Mouse (Mus musculus) ES-E14 (cell line): ENCODE measurements around the gene Pacsin2. TPM values are rescaled to one million over a fixed set of nuclear protein-coding genes. Genes with fewer than 3 reads are reported as not detected.

ENCODE experiments used
- DNase-seq: peaks from one replicate; pipeline ENCODE4 v3.0.0-alpha.2; 2013; ENCODE audit warnings: low read depth, low spot score
- H3K27ac ChIP-seq: 2 replicates; pipeline ENCODE4 v1.5.1; 2012; ENCODE audit warnings: low read depth, mild to moderate bottlenecking, low read length, moderate library complexity, mixed read lengths; ENCODE audit not compliant: poor library complexity, insufficient read depth, severe bottlenecking
- H3K36me3 ChIP-seq: 2 replicates; pipeline ENCODE4 v1.6.1; 2012; ENCODE audit warnings: mild to moderate bottlenecking, low read length, moderate library complexity, mixed read lengths; ENCODE audit not compliant: control insufficient read depth, poor library complexity, insufficient read depth, severe bottlenecking
- H3K4me1 ChIP-seq, 2 experiments: fragments of 150-350 bp in 1 of 2; sonication (generic) in 1 of 2; 2 replicates each; pipeline ENCODE4 v1.6.1; 2012; ENCODE audit warnings: low read length in 2 of 2, mild to moderate bottlenecking in 1 of 2, mixed read lengths in 1 of 2; ENCODE audit not compliant: control insufficient read depth in 2 of 2, insufficient read depth in 2 of 2, poor library complexity in 1 of 2
- H3K4me3 ChIP-seq, 2 experiments: fragments of 150-350 bp in 1 of 2; sonication (generic) in 1 of 2; 2 replicates each; pipeline ENCODE4 v1.5.1; 2012; ENCODE audit warnings: low read length in 2 of 2, low read depth in 1 of 2, mild to moderate bottlenecking in 1 of 2, mixed read lengths in 1 of 2; ENCODE audit not compliant: insufficient read depth in 1 of 2, poor library complexity in 1 of 2, severe bottlenecking in 1 of 2
- H3K9ac ChIP-seq: 2 replicates; pipeline ENCODE4 v1.6.1; 2012; ENCODE audit warnings: low read depth, mild to moderate bottlenecking, low read length, mixed read lengths; ENCODE audit not compliant: poor library complexity, insufficient read depth, severe bottlenecking
- H3K9me3 ChIP-seq: fragments of 150-350 bp; sonication (generic); 2 replicates; pipeline ENCODE4 v1.6.1; 2012; ENCODE audit warnings: low read depth, mild to moderate bottlenecking, low read length; ENCODE audit not compliant: control insufficient read depth, insufficient read depth
- CHD2 ChIP-seq: IDR thresholded peaks from 2 replicates; pipeline ENCODE4 v1.6.1; 2014; ENCODE audit warnings: mild to moderate bottlenecking, low read depth, low read length, inconsistent platforms
- HCFC1 ChIP-seq: IDR thresholded peaks from 2 replicates; pipeline ENCODE4 v1.6.1; 2012; ENCODE audit warnings: low read length, inconsistent platforms, borderline replicate concordance; ENCODE audit not compliant: insufficient read depth
- MAFK ChIP-seq: IDR thresholded peaks from 2 replicates; pipeline ENCODE4 v1.6.1; 2014; ENCODE audit warnings: mild to moderate bottlenecking, low read depth, low read length, inconsistent platforms; ENCODE audit not compliant: insufficient read depth
- ZC3H11A ChIP-seq: IDR thresholded peaks from 2 replicates; pipeline ENCODE4 v1.6.1; 2012; ENCODE audit warnings: low read depth, mild to moderate bottlenecking, inconsistent platforms, low read length, borderline replicate concordance
- ZNF384 ChIP-seq: IDR thresholded peaks from 2 replicates; pipeline ENCODE4 v1.6.1; 2012; ENCODE audit warnings: low read depth, low read length, inconsistent platforms
- in situ Hi-C, 2 experiments: fragments of 600-800 bp; cut with MboI; formaldehyde crosslinking; loops; one replicate each; pipeline ENCODE4 v1.15.1; 2025; ENCODE audit warnings: low sequenced_read_pairs in 2 of 2, inconsistent platforms in 1 of 2; ENCODE audit not compliant: unreplicated experiment in 2 of 2
- total RNA-seq: library from RNA; depleted of rRNA; stranded (reverse); fragments of 300-350 nt; gene quantifications from 2 replicates; pipeline ENCODE4 v1.2.3, GENCODE M21; 2012

Gene Pacsin2
- total RNA-seq, 1 experiment: 67.7 TPM

GRCm38 (mm10) chr15:83344956-83345355 lies 119.5 kb downstream of the Pacsin2 start:
- peaks cover 8 to 19% of the 10 kb centered on the region in 2 experiments for H3K4me1 ChIP-seq
- TF ChIP-seq CHD2 (no peak), HCFC1 (no peak), MAFK (no peak), ZNF384 (no peak), ZC3H11A (no peak)
- DNase-seq: no peak
- H3K9ac ChIP-seq: no peak overlapping the region
- no peaks in the 10 kb centered on the region; the same call in 1 of the 2 replicates for H3K36me3 ChIP-seq
- no peak overlapping the region for H3K4me3 ChIP-seq
- in situ Hi-C loops: no loop called here
- H3K27ac ChIP-seq: 0 out of 2 replicates have a peak overlapping the region, but pooled peaks have one; percentile 0
- H3K9me3 ChIP-seq: no peaks in the 10 kb centered on the region

- H3K9me3 ChIP-seq: no peaks in the 10 kb centered on the region
- DNase-seq: no peak
- in situ Hi-C loops: no loop called here
- no peak overlapping the region for H3K27ac ChIP-seq
- no peak for TF ChIP-seq ZNF384
- H3K9ac ChIP-seq: no peak overlapping the region
- no peaks in the 10 kb centered on the region; the same call in 1 of the 2 replicates for H3K36me3 ChIP-seq
- H3K4me3 ChIP-seq: no peak overlapping the region
- H3K4me1 ChIP-seq: peaks cover 8 to 15% of the 10 kb centered on the region in 2 experiments
Observed at GRCm38 (mm10) chr15:83344157-83344556, 120.2 kb downstream of the Pacsin2 start.

DNA sequence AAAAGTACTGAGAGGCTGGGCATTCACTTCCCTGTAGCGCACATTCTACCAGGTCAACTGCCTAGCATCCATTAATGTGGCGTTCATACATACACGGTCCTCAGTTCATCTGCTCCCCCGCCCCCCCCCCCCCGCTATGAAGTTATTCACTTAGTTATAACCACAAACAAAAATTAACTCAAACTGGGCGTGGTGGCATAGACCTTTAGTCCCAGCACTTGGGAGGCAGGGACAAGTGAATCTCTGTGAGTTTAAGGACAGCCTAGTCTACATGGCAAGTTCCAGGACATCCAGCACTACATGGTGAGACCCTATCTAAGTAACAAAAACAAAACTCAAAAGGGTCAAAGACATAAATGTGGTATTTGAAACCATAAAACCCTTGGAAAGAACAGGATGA lies 125.5 kb downstream of the Pacsin2 start:
- H3K27ac ChIP-seq: no peak overlapping the region
- no peak for DNase-seq
- TF ChIP-seq ZNF384: no peak
- TF ChIP-seq CHD2: no peak
- no peak for TF ChIP-seq MAFK
- no peak for TF ChIP-seq HCFC1
- TF ChIP-seq ZC3H11A: no peak
- no peak overlapping the region for H3K9ac ChIP-seq
- no peaks in the 10 kb centered on the region; the same call in 1 of the 2 replicates for H3K36me3 ChIP-seq
- in situ Hi-C loops: no loop called here
- H3K4me1 ChIP-seq: peaks cover under 1 to 5% of the 10 kb centered on the region in 2 experiments; a peak in 3 of 4 replicates
- H3K4me3 ChIP-seq: no peak overlapping the region
- no peaks in the 10 kb centered on the region for H3K9me3 ChIP-seq

DNA sequence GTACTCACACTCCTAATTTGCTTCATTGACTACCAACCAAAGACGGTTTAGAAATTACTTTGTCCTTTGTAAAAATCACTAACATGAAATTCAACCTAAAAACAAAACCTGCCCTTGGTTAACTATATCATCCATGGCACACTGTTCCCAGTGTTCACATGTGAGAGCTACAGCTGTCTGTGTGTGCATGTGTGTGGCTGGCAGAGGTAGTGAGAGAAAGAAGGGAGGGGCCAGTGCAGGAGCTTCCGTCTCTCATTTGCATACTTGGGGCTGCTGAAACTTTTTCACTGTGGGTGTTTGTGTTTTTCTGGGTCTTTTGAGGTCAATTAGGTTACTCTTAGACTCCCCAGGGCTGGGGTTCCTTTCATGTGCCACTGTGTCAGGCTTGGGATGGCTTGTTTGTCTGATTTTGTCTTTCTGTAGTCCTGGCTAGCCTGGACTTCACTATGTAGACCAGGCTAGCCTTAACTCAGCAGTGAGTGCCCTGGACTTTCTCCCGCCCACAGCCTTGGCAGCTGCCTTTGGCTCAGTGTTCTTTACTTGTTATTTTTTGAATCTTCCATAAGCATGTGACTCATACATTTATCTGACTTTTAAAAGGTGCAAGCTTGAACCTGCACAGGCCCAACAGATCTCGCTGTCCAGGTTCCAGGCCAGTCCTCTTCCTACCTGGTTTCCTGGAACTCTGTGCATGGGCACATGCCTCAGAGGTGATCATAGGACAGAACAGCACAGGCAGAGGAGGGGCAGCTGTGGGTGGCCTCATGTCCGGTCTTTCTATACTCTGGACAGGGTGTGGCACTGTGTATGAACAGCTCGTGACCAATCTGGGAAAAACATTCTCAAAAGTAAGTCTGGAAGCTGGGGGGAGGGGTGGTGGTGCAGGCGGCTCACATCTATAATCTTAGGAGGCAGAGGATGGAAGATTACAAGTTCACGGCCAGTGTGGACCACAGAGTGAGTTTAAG lies 126.2 kb downstream of the Pacsin2 start:
- H3K4me3 ChIP-seq: no peak overlapping the region
- TF ChIP-seq MAFK: no peak
- TF ChIP-seq HCFC1: no peak
- no peak for TF ChIP-seq ZC3H11A
- no peak for TF ChIP-seq ZNF384
- TF ChIP-seq CHD2: no peak

More for the DNA sequence above, 126.2 kb downstream of the Pacsin2 start:
- H3K9ac ChIP-seq: peak overlapping the region; percentile 51; the same call in 1 of the 2 replicates
- in situ Hi-C loops: no loop called here
- H3K36me3 ChIP-seq: no peaks in the 10 kb centered on the region; the same call in 1 of the 2 replicates
- H3K4me1 ChIP-seq: peaks cover 0 to 5% of the 10 kb centered on the region in 2 experiments; a peak in 2 of 4 replicates
- H3K9me3 ChIP-seq: no peaks in the 10 kb centered on the region
- H3K27ac ChIP-seq: no peak overlapping the region
- no peak for DNase-seq
